Mouse (Mus musculus) G1E (cell line): ENCODE data around the gene Tbxas1. TPM values are rescaled to one million over a fixed set of nuclear protein-coding genes. Genes with fewer than 3 reads are reported as not detected.

Source experiments
- ATAC-seq: 2 replicates; pipeline ENCODE4 v1.8.0; 2016; ENCODE audit warnings: mild to moderate bottlenecking; ENCODE audit not compliant: insufficient number of reproducible peaks, poor library complexity, low FRiP score, severe bottlenecking; ENCODE audit errors: extremely low read depth
- DNase-seq: peaks from one replicate; pipeline ENCODE4 v3.0.0; 2012; ENCODE audit warnings: low spot score
- H3K27me3 ChIP-seq: 2 replicates; pipeline ENCODE4 v1.6.1; 2012; ENCODE audit warnings: mild to moderate bottlenecking, low read length, inconsistent platforms; ENCODE audit not compliant: insufficient read depth
- H3K36me3 ChIP-seq: replicated peaks from 2 replicates; pipeline ENCODE3; 2012; ENCODE audit warnings: mild to moderate bottlenecking, inconsistent platforms
- H3K4me1 ChIP-seq: 2 replicates; pipeline ENCODE4 v1.6.1; 2012; ENCODE audit warnings: low read depth, low read length, inconsistent platforms, mixed read lengths; ENCODE audit not compliant: insufficient read depth
- H3K4me3 ChIP-seq: 2 replicates; pipeline ENCODE4 v1.5.1; 2012; ENCODE audit warnings: low read depth, mild to moderate bottlenecking, inconsistent platforms, low read length, moderate library complexity, mixed read lengths
- H3K9me3 ChIP-seq: replicated peaks from 2 replicates; pipeline ENCODE4 v1.6.1; 2012; ENCODE audit warnings: inconsistent platforms
- CTCF ChIP-seq: IDR thresholded peaks from 2 replicates; pipeline ENCODE4 v1.5.1; 2012; ENCODE audit warnings: low read depth, low read length, inconsistent platforms, mixed read lengths
- GATA1 ChIP-seq: IDR thresholded peaks from 2 replicates; pipeline ENCODE4 v1.6.1; 2012; ENCODE audit warnings: borderline replicate concordance, low read length, inconsistent platforms, mixed read lengths
- GATA2 ChIP-seq: IDR thresholded peaks from 2 replicates; pipeline ENCODE4 v1.6.1; 2012; ENCODE audit warnings: low read depth, low read length, inconsistent platforms, borderline replicate concordance
- POLR2AphosphoS5 ChIP-seq: IDR thresholded peaks from 2 replicates; pipeline ENCODE4 v1.6.1; 2012; ENCODE audit warnings: low read depth, low read length, inconsistent platforms; ENCODE audit not compliant: insufficient replicate concordance
- TAL1 ChIP-seq: conservative IDR thresholded peaks from 2 replicates; pipeline ENCODE4 v1.6.1; 2012; ENCODE audit warnings: low read depth, low read length, inconsistent platforms, mixed read lengths
- polyA plus RNA-seq: library from polyadenylated mRNA; stranded (reverse); fragments of >175 nt; gene quantifications from 2 replicates; pipeline ENCODE4 v1.2.3, GENCODE M21; 2012
- total RNA-seq, 2 experiments: library from RNA; stranded (forward) in 1 of 2; stranded (reverse) in 1 of 2; fragments of 200-1000 nt in 1 of 2; fragments of >200 nt in 1 of 2; fragmentation: Nextera tagmentation in 1 of 2; gene quantifications; 2 replicates each; pipeline ENCODE4 v1.2.3; 2014 to 2017

Tbxas1 gene
- total and polyA plus RNA-seq, 3 experiments = 1.2 to 13.2 (median 3.2) TPM

DNA sequence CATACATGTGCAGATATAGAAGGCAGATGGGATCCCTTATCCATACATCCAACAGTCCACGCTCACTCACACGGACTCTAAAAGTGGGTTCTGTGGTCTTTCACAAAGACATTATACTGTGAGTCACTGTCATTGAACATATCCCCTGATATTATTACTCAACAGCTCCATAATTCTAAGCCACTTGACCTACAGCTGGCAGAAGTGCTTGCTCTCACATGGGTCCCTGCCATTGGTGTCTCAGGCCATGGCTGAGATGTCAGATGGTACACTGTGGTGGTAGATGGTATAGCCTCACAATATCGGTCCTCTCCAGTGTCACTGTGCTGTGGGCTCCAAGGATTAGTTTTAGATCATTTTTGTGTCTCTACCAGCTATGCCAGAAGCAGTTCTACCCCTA lies 41.5 kb upstream of the Tbxas1 start:
- H3K27me3 ChIP-seq = no peaks in the 10 kb centered on the region
- no peak overlapping the region for H3K4me3 ChIP-seq
- TF ChIP-seq CTCF (no peak), GATA1 (no peak), POLR2AphosphoS5 (no peak), GATA2 (no peak), TAL1 (no peak)
- H3K4me1 ChIP-seq = peaks cover 75% of the 10 kb centered on the region
- no peaks in the 10 kb centered on the region for H3K9me3 ChIP-seq
- H3K36me3 ChIP-seq = peaks cover 28% of the 10 kb centered on the region
- DNase-seq (no peak), ATAC-seq (no peak)

DNA sequence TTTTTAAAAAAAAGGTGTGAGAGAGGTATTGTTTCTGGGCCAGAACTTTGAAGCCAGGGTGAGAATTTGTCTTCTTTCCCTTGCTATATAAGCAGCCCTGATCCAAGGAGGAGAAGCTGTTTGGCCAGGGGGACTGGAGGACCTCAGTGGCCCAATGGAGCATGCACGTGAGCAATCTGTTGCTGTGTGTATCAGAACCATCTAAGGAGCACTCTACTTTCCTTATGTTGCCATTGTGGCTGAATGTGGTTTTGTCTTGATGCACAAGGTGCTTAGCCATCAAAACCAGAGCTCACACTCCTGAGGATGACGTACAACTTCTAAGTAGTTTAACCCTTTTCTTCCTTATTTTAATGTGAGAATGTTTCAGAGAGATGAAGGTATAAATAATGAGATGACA lies 40.5 kb upstream of the Tbxas1 start:
- no peaks in the 10 kb centered on the region for H3K9me3 ChIP-seq
- DNase-seq = no peak
- ATAC-seq = no peak
- H3K36me3 ChIP-seq = peaks cover 30% of the 10 kb centered on the region
- H3K27me3 ChIP-seq = no peaks in the 10 kb centered on the region
- peak overlapping the region; percentile 25; the same call in 1 of the 2 replicates for H3K4me3 ChIP-seq
- TF ChIP-seq POLR2AphosphoS5 (no peak), GATA2 (no peak), GATA1 (no peak), CTCF (no peak), TAL1 (no peak)
- H3K4me1 ChIP-seq = peaks cover 72% of the 10 kb centered on the region

- H3K36me3 ChIP-seq = peaks cover 31% of the 10 kb centered on the region
- H3K27me3 ChIP-seq = no peaks in the 10 kb centered on the region
- H3K4me3 ChIP-seq = no peak overlapping the region
- no peaks in the 10 kb centered on the region for H3K9me3 ChIP-seq
- TF ChIP-seq POLR2AphosphoS5 = no peak
- no peak for TF ChIP-seq CTCF
- no peak for TF ChIP-seq GATA1
- peak; percentile 90 for TF ChIP-seq TAL1
- TF ChIP-seq GATA2 = no peak
- ATAC-seq = peak; percentile 79
- no peak for DNase-seq
- peaks cover 70% of the 10 kb centered on the region for H3K4me1 ChIP-seq
These were observed 40.0 kb upstream of the Tbxas1 start for GRCm38 (mm10) chr6:38835217-38835616.

DNA sequence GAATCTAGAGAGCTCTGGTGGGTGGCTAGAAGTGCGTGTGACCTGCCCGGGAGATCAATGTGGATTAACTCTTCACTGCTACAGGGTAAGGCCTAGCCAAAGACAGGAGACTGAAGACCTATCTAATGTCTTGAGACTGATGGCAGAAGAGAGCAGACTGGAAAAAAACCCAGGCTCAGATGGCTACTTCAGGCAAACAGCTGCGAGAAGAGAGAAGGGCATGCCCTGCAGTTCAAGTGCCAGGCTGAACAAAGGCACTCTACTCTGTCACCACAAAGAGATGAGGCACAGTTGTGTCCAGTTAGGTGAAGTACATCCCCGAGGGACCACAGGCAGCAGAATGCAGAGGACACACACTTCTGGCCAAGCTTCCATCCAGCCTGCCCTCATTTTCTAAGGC lies 37.1 kb upstream of the Tbxas1 start:
- peaks cover 38% of the 10 kb centered on the region for H3K36me3 ChIP-seq
- no peak for DNase-seq
- no peak for ATAC-seq
- peaks cover 55% of the 10 kb centered on the region for H3K4me1 ChIP-seq
- no peaks in the 10 kb centered on the region for H3K9me3 ChIP-seq
- TF ChIP-seq GATA2 (no peak), CTCF (no peak), POLR2AphosphoS5 (no peak), TAL1 (no peak), GATA1 (no peak)
- H3K4me3 ChIP-seq = no peak overlapping the region
- H3K27me3 ChIP-seq = no peaks in the 10 kb centered on the region

DNA sequence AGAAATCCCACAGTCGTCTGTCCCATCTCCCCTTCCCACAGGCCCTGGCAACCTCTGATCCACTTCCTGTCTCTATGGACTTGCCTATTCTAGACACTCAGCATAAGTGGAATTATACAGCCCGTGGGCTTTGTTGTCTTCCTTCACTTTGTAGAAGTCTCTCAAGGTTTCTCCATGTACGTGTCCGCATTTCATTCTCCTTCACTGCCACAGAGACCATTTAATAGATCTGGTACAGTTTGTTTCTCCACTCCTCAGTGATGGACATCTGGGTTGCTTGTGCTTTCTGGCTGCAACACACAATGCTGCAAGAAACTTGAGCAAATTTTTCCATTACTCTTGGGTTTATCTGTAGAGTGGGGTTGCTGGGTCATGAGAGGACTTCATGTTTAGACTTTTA lies 35.3 kb upstream of the Tbxas1 start:
- peaks cover 42% of the 10 kb centered on the region for H3K4me1 ChIP-seq

DNA sequence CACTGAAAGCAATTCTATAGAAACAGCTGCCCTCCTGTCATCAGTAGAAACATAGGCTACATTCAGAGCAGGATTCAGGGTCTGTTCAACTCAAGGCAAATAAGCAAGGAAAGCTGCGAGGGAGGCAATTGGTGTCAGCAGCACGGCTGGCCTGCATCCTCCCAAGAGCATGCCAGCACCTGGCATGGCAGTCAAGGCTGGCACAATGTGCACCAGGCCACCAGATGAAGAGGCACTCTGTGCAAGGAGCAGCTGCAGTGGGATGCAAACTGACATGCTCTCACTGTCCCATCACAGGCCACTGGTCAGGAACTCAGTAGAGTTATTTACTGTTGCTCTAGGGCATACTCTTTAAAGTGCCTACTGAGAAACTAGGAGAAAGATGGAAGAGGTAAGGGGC lies 34.8 kb upstream of the Tbxas1 start:
- Histone ChIP-seq H3K27me3 (no peaks in the 10 kb centered on the region), H3K4me1 (peaks cover 39% of the 10 kb centered on the region), H3K36me3 (peaks cover 36% of the 10 kb centered on the region), H3K9me3 (no peaks in the 10 kb centered on the region), H3K4me3 (no peak overlapping the region)
- ATAC-seq (no peak), DNase-seq (no peak)
- no peak for TF ChIP-seq GATA2
- no peak for TF ChIP-seq CTCF
- no peak for TF ChIP-seq GATA1
- TF ChIP-seq POLR2AphosphoS5 = no peak
- TF ChIP-seq TAL1 = no peak

More for the DNA sequence above, 35.3 kb upstream of the Tbxas1 start:
- Histone ChIP-seq H3K36me3 (peaks cover 36% of the 10 kb centered on the region), H3K27me3 (no peaks in the 10 kb centered on the region), H3K9me3 (no peaks in the 10 kb centered on the region), H3K4me3 (no peak overlapping the region)
- TF ChIP-seq TAL1 (no peak), POLR2AphosphoS5 (no peak), CTCF (no peak), GATA1 (no peak), GATA2 (no peak)
- DNase-seq (no peak), ATAC-seq (no peak)

- no peaks in the 10 kb centered on the region for H3K9me3 ChIP-seq
- peaks cover 39% of the 10 kb centered on the region for H3K4me1 ChIP-seq
- DNase-seq (no peak), ATAC-seq (no peak)
- no peaks in the 10 kb centered on the region for H3K27me3 ChIP-seq
- TF ChIP-seq CTCF = no peak
- TF ChIP-seq GATA2 = no peak
- TF ChIP-seq TAL1 = no peak
- TF ChIP-seq POLR2AphosphoS5 = no peak
- no peak for TF ChIP-seq GATA1
- no peak overlapping the region for H3K4me3 ChIP-seq
- peaks cover 36% of the 10 kb centered on the region for H3K36me3 ChIP-seq
These were observed 34.4 kb upstream of the Tbxas1 start for GRCm38 (mm10) chr6:38840780-38841179.
